Mouse (Mus musculus): ENCODE data around the gene Dclre1c. TPM values are rescaled to one million over a fixed set of nuclear protein-coding genes. Genes with fewer than 3 reads are reported as not detected.

Gene Dclre1c
- polyA plus RNA-seq, 1 experiment, result 9.2 TPM

DNA sequence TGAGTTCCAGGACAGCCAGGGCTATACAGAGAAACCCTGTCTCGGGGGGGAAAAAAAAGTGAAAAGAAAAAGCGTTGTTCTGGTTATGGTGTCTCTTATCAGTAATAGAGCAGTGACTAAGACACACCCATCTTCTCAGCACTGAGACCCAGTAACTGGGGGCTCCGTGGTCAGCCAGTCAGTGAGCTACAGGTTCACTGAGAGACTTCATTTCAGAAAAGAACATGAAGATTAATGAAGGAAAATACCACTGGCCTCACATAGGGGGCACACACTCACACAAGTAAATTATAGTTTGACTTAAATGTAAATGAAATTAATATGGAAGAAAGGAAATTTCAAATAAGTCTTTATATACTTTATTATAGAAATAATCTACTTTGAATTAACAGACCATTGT lies 56.3 kb downstream of the Dclre1c start:
- H3K27ac ChIP-seq (ENCODE audit: insufficient read depth, low read length), result no peak overlapping the region
- no peak overlapping the region for H3K4me3 ChIP-seq (replicated peaks; ENCODE audit: insufficient read depth, low read depth, low read length)
- H3K4me1 ChIP-seq (ENCODE audit: control insufficient read depth, insufficient read depth, low read length), result no peaks in the 10 kb centered on the region
- WGBS, result 87% methylated on average over 3 of the region's 3 CpGs
- no peak for DNase-seq
- TF ChIP-seq POLR2A (IDR thresholded peaks at IDR 0.05; ENCODE audit: borderline replicate concordance, insufficient read depth, low read length) (no peak), CTCF (IDR thresholded peaks at IDR 0.05; ENCODE audit: borderline replicate concordance, insufficient read depth, low read depth, low read length) (no peak)
- no peaks in the 10 kb centered on the region for H3K27me3 ChIP-seq (ENCODE audit: control insufficient read depth, insufficient read depth, low read length)

DNA sequence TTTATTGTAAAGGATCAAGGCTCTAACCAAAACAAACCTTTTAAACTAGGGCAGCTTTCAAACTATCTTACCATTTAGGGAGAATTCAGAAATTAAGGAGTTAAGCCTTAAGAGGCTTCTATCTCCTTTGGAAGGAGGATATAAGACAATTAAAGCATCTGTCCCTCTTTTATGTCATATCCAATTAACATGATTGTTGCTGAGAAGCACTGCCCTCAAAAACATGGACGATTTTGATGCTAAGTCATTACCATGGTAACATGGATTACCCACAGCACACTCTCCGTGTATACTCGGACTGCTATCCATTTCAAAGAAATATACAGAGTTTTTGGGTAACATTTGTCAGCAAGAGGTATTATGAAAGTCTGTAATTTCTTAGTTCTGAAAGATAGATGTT lies 65.9 kb downstream of the Dclre1c start:
- no peaks in the 10 kb centered on the region for H3K27me3 ChIP-seq (ENCODE audit: control insufficient read depth, insufficient read depth, low read length)
- TF ChIP-seq CTCF (IDR thresholded peaks at IDR 0.05; ENCODE audit: borderline replicate concordance, insufficient read depth, low read depth, low read length) (no peak), POLR2A (IDR thresholded peaks at IDR 0.05; ENCODE audit: borderline replicate concordance, insufficient read depth, low read length) (no peak)
- no peak overlapping the region for H3K27ac ChIP-seq (ENCODE audit: insufficient read depth, low read length)
- no peaks in the 10 kb centered on the region for H3K4me1 ChIP-seq (ENCODE audit: control insufficient read depth, insufficient read depth, low read length)
- DNase-seq, result no peak
- whole genome bisulfite sequencing, result 45% methylated on average over 3 of the region's 3 CpGs
- H3K4me3 ChIP-seq (replicated peaks; ENCODE audit: insufficient read depth, low read depth, low read length), result no peak overlapping the region

DNA sequence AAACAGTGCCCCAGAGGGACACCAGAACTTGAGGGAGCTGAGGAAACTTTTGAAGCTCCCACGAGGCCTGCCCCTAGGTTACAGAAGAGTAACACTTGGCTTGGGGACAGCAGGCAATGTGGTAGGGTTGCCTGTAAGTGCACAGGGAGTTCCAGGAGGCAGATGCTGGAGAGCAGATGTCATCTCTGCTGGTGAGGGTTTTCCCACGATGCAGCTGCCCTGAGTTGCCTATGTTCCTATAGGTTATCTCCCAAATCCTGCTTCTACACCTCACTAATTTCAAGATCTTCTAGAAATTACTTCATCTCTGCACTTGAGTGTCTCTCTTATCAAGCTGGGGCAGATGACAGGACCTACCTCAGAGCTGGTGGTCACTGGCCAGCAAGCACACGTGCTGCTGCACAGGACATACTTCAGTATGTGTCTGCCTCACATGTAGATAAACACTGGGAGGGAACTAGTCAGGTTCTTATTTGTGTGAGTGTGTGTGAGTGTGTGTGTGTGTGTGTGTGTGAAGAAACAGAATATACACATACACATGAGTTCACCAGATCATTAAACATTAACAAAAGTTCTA lies 70.0 kb downstream of the Dclre1c start:
- 68% methylated on average over 3 of the region's 3 CpGs for WGBS
- no peak for DNase-seq
- no peak for TF ChIP-seq POLR2A (IDR thresholded peaks at IDR 0.05; ENCODE audit: borderline replicate concordance, insufficient read depth, low read length)
- no peak for TF ChIP-seq CTCF (IDR thresholded peaks at IDR 0.05; ENCODE audit: borderline replicate concordance, insufficient read depth, low read depth, low read length)
- Histone ChIP-seq H3K27me3 (ENCODE audit: control insufficient read depth, insufficient read depth, low read length) (no peaks in the 10 kb centered on the region), H3K27ac (ENCODE audit: insufficient read depth, low read length) (no peak overlapping the region), H3K4me3 (replicated peaks; ENCODE audit: insufficient read depth, low read depth, low read length) (no peak overlapping the region), H3K4me1 (ENCODE audit: control insufficient read depth, insufficient read depth, low read length) (no peaks in the 10 kb centered on the region)

DNA sequence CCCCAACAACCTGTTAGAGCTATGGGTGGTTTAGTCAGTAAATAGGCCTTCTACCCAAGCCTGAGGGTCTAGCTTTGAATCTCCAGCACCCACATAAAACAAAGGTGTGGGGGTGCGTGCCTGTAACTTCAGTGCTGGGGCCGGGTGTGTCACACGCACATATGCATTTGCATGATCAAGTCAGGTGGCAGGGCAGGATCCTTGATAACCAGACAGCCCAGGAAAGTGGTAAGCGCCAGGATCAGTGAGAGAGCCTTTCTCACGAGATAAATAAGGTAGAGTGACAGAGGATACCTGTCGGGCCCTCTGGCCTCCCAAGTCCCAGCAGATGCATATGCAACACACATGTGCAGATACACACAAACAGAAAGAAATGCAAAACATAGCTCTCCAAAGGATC lies 75.6 kb downstream of the Dclre1c start:
- Histone ChIP-seq H3K4me3 (replicated peaks; ENCODE audit: insufficient read depth, low read depth, low read length) (no peak overlapping the region), H3K27me3 (ENCODE audit: control insufficient read depth, insufficient read depth, low read length) (no peaks in the 10 kb centered on the region), H3K4me1 (ENCODE audit: control insufficient read depth, insufficient read depth, low read length) (peaks cover 2% of the 10 kb centered on the region; the same call in 1 of the 2 replicates), H3K27ac (ENCODE audit: insufficient read depth, low read length) (no peak overlapping the region)
- TF ChIP-seq CTCF (IDR thresholded peaks at IDR 0.05; ENCODE audit: borderline replicate concordance, insufficient read depth, low read depth, low read length), result no peak
- no peak for TF ChIP-seq POLR2A (IDR thresholded peaks at IDR 0.05; ENCODE audit: borderline replicate concordance, insufficient read depth, low read length)
- 96% methylated on average over 6 of the region's 6 CpGs for WGBS
- no peak for DNase-seq

DNA sequence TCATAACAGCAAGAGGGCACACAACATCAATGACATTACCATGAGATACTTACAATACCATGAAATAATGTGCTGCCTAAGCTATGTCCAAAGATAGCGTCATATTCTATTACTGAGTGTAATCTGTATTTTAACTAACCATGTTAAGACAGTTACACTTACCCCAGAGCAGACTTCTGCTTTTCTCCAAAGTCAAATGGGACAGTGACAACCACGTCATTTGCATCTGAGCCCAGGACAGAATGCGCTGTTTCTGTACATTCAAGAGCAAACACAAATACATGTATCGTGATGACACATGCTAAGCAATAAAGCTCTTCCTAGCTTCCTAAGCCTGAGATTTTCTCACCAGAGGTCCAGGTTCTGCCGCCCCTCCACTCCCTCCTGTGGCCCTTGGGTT lies 77.0 kb downstream of the Dclre1c start:
- H3K27me3 ChIP-seq (ENCODE audit: control insufficient read depth, insufficient read depth, low read length), result no peaks in the 10 kb centered on the region
- H3K4me1 ChIP-seq (ENCODE audit: control insufficient read depth, insufficient read depth, low read length), result peaks cover 3% of the 10 kb centered on the region; the same call in 1 of the 2 replicates
- no peak overlapping the region for H3K27ac ChIP-seq (ENCODE audit: insufficient read depth, low read length)
- 94% methylated on average over 5 of the region's 5 CpGs for WGBS
- no peak for TF ChIP-seq POLR2A (IDR thresholded peaks at IDR 0.05; ENCODE audit: borderline replicate concordance, insufficient read depth, low read length)
- TF ChIP-seq CTCF (IDR thresholded peaks at IDR 0.05; ENCODE audit: borderline replicate concordance, insufficient read depth, low read depth, low read length), result no peak
- no peak for DNase-seq
- H3K4me3 ChIP-seq (replicated peaks; ENCODE audit: insufficient read depth, low read depth, low read length), result no peak overlapping the region

DNA sequence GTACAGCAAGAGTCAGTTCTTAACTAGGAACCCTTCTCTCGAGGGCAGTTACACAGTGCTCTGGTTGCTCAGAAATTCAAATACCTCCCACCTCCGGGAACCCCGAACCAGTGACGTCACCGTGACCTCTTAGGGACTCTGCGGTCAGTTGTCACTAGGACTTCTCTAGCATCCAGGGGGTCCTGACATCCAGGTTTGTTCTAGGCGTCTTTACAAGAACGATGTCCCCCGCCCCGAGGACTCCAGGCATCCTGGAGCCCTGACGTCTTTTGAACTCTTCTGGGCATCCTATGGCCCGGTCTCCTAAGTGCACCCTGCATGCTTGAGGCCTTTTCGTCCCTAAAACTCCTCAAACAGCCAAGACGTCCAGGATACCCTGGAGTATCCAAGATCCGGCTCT lies 88.1 kb downstream of the Dclre1c start:
- no peak for DNase-seq
- no peaks in the 10 kb centered on the region; the same call in none of the 2 replicates for H3K4me1 ChIP-seq (ENCODE audit: control insufficient read depth, insufficient read depth, low read length)
- H3K27me3 ChIP-seq (ENCODE audit: control insufficient read depth, insufficient read depth, low read length), result no peaks in the 10 kb centered on the region
- peak overlapping the region; percentile 76 for H3K4me3 ChIP-seq (replicated peaks; ENCODE audit: insufficient read depth, low read depth, low read length)
- under 1% methylated on average over 15 of the region's 15 CpGs for WGBS
- 0 out of 2 replicates have a peak overlapping the region, but pooled peaks have one; percentile 17 for H3K27ac ChIP-seq (ENCODE audit: insufficient read depth, low read length)
- TF ChIP-seq CTCF (IDR thresholded peaks at IDR 0.05; ENCODE audit: borderline replicate concordance, insufficient read depth, low read depth, low read length) (no peak), POLR2A (IDR thresholded peaks at IDR 0.05; ENCODE audit: borderline replicate concordance, insufficient read depth, low read length) (no peak)

DNA sequence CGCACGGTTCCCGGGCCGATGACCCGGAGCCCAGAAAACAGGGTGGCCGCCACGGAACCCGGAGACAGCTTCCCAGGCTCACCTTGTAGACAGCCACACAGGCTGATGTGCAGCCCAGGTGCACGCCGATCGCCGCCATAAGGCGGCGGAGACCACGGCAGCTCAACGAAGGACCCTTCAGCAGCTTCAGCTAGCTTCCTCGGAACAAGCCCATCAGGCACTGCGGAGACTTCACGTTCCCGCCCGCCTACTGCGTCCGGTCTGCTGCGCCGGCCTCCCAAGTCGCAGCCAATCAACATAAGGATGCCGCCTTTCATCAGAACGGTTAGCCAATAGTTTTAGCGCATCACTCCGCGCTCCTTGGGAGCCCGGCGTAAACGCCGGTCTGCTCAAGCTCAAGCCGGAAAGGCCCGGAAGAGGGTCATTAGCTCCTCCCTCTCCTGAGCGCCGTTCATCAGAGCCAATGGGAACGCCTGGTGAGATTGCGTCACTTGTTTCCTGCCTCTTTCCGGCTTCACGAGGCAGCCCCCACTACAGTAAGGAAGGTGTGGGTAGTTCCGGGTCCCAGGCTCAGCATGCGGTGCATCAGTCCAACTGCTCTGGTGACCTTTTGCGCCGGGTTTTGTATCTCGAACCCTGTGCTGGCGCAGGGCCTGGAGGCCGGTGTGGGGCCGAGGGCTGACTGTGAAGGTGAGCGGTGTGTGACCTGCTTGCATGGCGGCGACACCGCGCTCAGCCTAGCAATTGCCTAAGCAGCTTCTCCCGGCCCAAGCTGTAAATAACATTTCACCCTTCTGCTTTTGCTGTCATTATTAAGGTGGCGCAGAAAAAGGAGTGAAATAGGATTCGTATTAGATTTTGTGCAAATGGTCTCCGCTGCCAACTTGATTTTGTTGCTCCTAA lies 88.9 kb downstream of the Dclre1c start, which contains the start of the genes Gm45902, Hspa14 and Cdnf:
TSS of gene Gm45902 (minus strand) at position 239 of the 903 bp plus-strand sequence.
TSS of gene Hspa14 (minus strand) at position 263 of the 903 bp plus-strand sequence.
TSS of gene Cdnf (plus strand) at position 479 of the 903 bp plus-strand sequence.
- peak; percentile 97 to 99 for DNase-seq
- H3K4me3 ChIP-seq (replicated peaks; ENCODE audit: insufficient read depth, low read depth, low read length), result peak within 1 kb of the TSS; percentile 76
- under 1% methylated on average over 60 of the region's 60 CpGs for WGBS
- H3K4me1 ChIP-seq (ENCODE audit: control insufficient read depth, insufficient read depth, low read length), result no peaks in the 10 kb centered on the region; the same call in none of the 2 replicates
- TF ChIP-seq CTCF (IDR thresholded peaks at IDR 0.05; ENCODE audit: borderline replicate concordance, insufficient read depth, low read depth, low read length) (no peak), POLR2A (IDR thresholded peaks at IDR 0.05; ENCODE audit: borderline replicate concordance, insufficient read depth, low read length) (peak; percentile 42; the same call in 1 of the 2 replicates)
- H3K27me3 ChIP-seq (ENCODE audit: control insufficient read depth, insufficient read depth, low read length), result no peaks in the 10 kb centered on the region
- peak within 1 kb of the TSS; percentile 82 for H3K27ac ChIP-seq (ENCODE audit: insufficient read depth, low read length)

Other genes with a start within 250 kb of the Dclre1c start
- gene Nmt2, start 139.9 kb upstream of the Dclre1c start, polyA plus RNA-seq (2012; rRNA removed), result 39.8 and 41.6 TPM in 2 replicates
- 12.7 and 13.5 TPM in 2 replicates for gene Rpp38, start 91.5 kb upstream of the Dclre1c start, polyA plus RNA-seq (2012; rRNA removed)
- 1.4 TPM in 2 replicates for gene Acbd7, start 88.0 kb upstream of the Dclre1c start, polyA plus RNA-seq (2012; rRNA removed)
- gene Olah, start 26.9 kb upstream of the Dclre1c start, polyA plus RNA-seq (2012; rRNA removed), result 0.06 TPM in 1 of 2 replicates, not detected in the other
- 1.4 and 2.1 TPM in 2 replicates for gene Meig1, start 1.5 kb upstream of the Dclre1c start, polyA plus RNA-seq (2012; rRNA removed)
- gene Suv39h2, start 50.9 kb downstream of the Dclre1c start, polyA plus RNA-seq (2012; rRNA removed), result 2.5 and 2.6 TPM in 2 replicates
- 3.9 and 4.1 TPM in 2 replicates for gene Gm45902, start 88.7 kb downstream of the Dclre1c start, polyA plus RNA-seq (2012; rRNA removed)
- gene Hspa14, start 88.7 kb downstream of the Dclre1c start, polyA plus RNA-seq (2012; rRNA removed), result 70.9 and 79.1 TPM in 2 replicates
- 1.4 and 1.8 TPM in 2 replicates for gene Cdnf, start 88.9 kb downstream of the Dclre1c start, polyA plus RNA-seq (2012; rRNA removed)
- 63.7 and 68.3 TPM in 2 replicates for gene Fam107b, start 146.4 kb downstream of the Dclre1c start, polyA plus RNA-seq (2012; rRNA removed)

Data from cerebellum, adult 2 months (tissue).